Mouse (Mus musculus) spleen, adult 2 months (tissue): ENCODE measurements around the gene Arfrp1.
A peak's percentile ranks its signal among the peaks of the same experiment; 100 is the strongest.

Experiments used
- CTCF ChIP-seq: fragments of 200-500 bp; IDR thresholded peaks from 2 replicates; pipeline ENCODE4 v1.5.1; 2011; ENCODE audit warnings: mild to moderate bottlenecking, inconsistent platforms; ENCODE audit not compliant: insufficient read depth, insufficient read length, insufficient replicate concordance; ENCODE audit errors: extremely low read depth
- POLR2A ChIP-seq: fragments of 200-500 bp; IDR thresholded peaks from 2 replicates; pipeline ENCODE4 v1.6.1; 2011; ENCODE audit warnings: low read depth, low read length, inconsistent platforms

- peak; percentile 41; the same call in 1 of the 2 replicates for TF ChIP-seq CTCF
- TF ChIP-seq POLR2A, result no peak
Measured at GRCm38 (mm10) chr2:181334023-181334422, 31.2 kb downstream of the Arfrp1 start.
